Mouse (Mus musculus): ENCODE data around the gene Sept9. TPM values are rescaled to one million over a fixed set of nuclear protein-coding genes. Genes with fewer than 3 reads are reported as not detected.

Sept9 gene
- polyA plus RNA-seq, 1 experiment from 2014 or later, result 50.6 TPM

DNA sequence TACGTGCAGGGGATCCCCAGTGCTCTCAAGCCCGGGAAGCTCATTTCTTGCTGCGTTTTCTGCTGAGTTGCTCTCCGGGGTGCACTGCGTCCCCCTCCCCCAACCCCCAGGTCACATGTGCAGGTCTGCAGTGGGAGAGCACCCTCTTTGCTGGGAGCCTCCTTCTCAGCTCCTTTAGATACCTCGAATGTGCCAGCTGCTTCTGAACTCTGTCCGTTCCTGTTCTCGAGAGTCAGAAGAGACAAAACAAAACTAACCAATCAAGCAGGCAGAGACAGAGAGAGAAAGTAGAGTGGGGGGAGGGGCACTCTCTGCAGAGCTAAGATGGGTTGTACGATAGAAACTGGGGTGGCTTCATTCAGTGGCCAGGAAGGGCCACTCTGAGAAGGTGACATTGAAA lies 195.8 kb downstream of the Sept9 start:
- no peak overlapping the region for H3K4me3 ChIP-seq
- no peak for ATAC-seq (replicated peaks; ENCODE audit: insufficient number of reproducible peaks, insufficient read depth, low FRiP score, low read depth)
- 8% methylated on average over 9 of the region's 9 CpGs for WGBS
- peaks cover 68% of the 10 kb centered on the region for H3K27me3 ChIP-seq
- H3K9ac ChIP-seq, result no peak overlapping the region
- H3K4me1 ChIP-seq (replicated peaks), result peaks cover 20% of the 10 kb centered on the region
- H3K27ac ChIP-seq, result no peak overlapping the region
- no peaks in the 10 kb centered on the region for H3K36me3 ChIP-seq
- no peaks in the 10 kb centered on the region for H3K9me3 ChIP-seq (replicated peaks)
- 0 out of 2 replicates have a peak overlapping the region, but pooled peaks have one; percentile 1 for H3K4me2 ChIP-seq

DNA sequence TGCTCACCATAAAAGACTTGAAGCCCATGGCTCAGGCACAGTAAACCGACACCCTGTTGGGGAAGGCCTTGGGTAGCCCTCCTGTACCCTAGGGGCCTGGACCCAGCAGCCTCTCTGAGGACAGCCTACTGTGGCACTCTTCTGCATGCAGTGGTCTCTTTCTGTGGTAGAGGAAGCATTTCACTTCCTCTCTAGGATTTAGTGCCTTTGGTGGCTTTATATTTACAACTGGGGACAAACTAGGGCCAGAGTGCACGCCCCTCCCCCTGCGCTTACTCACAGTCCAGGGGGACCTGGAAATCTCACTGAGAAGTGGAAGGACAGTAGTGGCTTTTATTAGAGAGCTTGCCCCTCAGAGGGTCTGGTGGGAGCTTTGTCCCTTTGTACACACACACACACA lies 197.5 kb downstream of the Sept9 start:
- H3K9ac ChIP-seq, result no peak overlapping the region
- H3K9me3 ChIP-seq (replicated peaks), result no peaks in the 10 kb centered on the region
- no peak overlapping the region for H3K4me3 ChIP-seq
- peaks cover 11% of the 10 kb centered on the region for H3K4me1 ChIP-seq (replicated peaks)
- no peak for ATAC-seq (replicated peaks; ENCODE audit: insufficient number of reproducible peaks, insufficient read depth, low FRiP score, low read depth)
- no peaks in the 10 kb centered on the region for H3K36me3 ChIP-seq
- WGBS, result 80% methylated on average over 3 of the region's 3 CpGs
- H3K4me2 ChIP-seq, result no peak overlapping the region
- no peak overlapping the region for H3K27ac ChIP-seq
- peaks cover 75% of the 10 kb centered on the region for H3K27me3 ChIP-seq

DNA sequence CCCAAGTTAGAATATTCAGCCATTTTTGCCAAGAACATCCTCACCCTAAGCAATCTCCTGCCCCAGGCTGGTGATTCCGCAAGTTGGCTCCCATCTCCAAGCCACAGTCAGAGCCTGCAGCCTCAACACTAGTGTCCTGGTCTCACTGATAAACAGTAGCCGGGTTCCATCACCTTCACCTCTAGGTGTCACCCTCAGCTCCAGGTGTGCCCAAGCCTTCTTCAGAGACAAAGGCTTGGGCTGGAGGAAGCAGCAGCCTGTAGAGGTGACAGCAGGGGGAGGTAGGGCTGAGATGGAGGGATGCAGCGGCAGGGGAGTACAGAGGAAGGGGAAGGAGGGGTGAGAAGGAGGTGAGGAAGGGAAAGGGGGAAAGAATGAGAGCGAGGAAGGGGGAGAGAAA lies 198.3 kb downstream of the Sept9 start:
- H3K27ac ChIP-seq, result no peak overlapping the region
- no peak for ATAC-seq (replicated peaks; ENCODE audit: insufficient number of reproducible peaks, insufficient read depth, low FRiP score, low read depth)
- no peak overlapping the region for H3K4me3 ChIP-seq
- no peak overlapping the region for H3K4me2 ChIP-seq
- H3K9me3 ChIP-seq (replicated peaks), result no peaks in the 10 kb centered on the region
- peaks cover 11% of the 10 kb centered on the region for H3K4me1 ChIP-seq (replicated peaks)
- no peak overlapping the region for H3K9ac ChIP-seq
- WGBS, result 20% methylated on average over 4 of the region's 4 CpGs
- H3K36me3 ChIP-seq, result no peaks in the 10 kb centered on the region
- H3K27me3 ChIP-seq, result peaks cover 83% of the 10 kb centered on the region

DNA sequence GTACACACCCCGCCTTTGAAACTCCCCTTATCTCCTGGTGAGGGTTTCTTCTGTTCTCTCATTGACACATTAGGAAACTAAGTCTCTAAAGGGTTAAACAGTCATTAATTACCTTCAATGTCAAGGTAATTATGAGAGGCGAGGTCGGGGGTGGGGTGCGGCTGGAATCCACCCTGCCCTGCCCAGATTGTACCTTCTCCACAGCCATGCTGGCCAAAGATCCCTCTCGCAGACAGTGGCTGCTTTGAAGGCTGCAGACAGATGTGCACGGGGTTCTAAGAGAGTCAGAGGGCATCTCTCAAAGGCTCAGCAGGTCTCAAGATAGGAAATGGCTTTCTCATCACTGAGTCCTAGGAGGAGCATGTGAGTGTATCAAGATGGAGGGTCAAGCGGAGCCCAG lies 198.7 kb downstream of the Sept9 start:
- WGBS, result 39% methylated on average over 7 of the region's 7 CpGs
- Histone ChIP-seq H3K27me3 (peaks cover 84% of the 10 kb centered on the region), H3K4me3 (no peak overlapping the region), H3K4me2 (no peak overlapping the region), H3K36me3 (no peaks in the 10 kb centered on the region), H3K9ac (no peak overlapping the region), H3K9me3 (replicated peaks) (no peaks in the 10 kb centered on the region), H3K4me1 (replicated peaks) (peaks cover 11% of the 10 kb centered on the region), H3K27ac (no peak overlapping the region)
- no peak for ATAC-seq (replicated peaks; ENCODE audit: insufficient number of reproducible peaks, insufficient read depth, low FRiP score, low read depth)

DNA sequence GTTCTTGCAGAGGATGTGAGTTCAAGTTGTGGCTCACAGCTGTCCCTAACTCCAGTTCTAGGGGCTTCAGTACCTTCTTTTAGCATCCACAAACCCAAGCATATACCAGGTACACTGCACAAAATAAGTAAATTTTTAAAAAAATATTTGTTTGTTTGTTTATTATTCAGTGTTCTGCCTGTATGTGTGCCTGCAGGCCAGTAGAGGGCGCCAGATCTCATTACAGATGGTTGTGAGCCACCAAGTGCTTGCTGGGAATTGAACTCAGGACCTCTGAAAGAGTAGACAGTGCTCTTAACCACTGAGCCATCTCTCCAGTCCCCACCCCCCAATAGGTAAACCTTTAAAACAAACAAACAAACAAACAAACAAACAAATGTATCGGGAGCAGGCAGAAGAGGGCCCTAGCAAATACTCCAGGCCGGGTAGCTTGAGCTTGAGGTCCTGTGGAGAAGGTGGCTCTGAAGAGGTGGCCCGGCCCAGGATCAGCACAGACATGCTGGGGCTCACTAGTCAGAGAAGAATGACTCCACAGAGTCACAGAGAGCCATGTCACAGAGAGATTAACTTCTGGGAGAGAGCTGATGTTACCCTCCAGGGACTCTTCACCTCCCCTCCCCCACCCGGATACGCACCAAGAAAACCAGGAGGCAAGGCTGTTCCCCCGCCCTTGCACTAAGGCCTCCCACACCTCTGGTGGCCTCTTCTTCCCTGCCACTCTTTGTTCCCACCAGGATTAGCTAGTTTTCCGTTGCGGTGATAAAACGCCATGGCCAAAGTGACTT lies 202.3 kb downstream of the Sept9 start:
- Histone ChIP-seq H3K9ac (no peak overlapping the region), H3K4me2 (no peak overlapping the region), H3K27me3 (peaks cover 79% of the 10 kb centered on the region), H3K4me1 (replicated peaks) (peaks cover under 1% of the 10 kb centered on the region; the same call in 1 of the 2 replicates), H3K4me3 (no peak overlapping the region), H3K36me3 (no peaks in the 10 kb centered on the region), H3K27ac (no peak overlapping the region), H3K9me3 (replicated peaks) (no peaks in the 10 kb centered on the region)
- WGBS, result 82% methylated on average over 10 of the region's 10 CpGs
- ATAC-seq (replicated peaks; ENCODE audit: insufficient number of reproducible peaks, insufficient read depth, low FRiP score, low read depth), result no peak

DNA sequence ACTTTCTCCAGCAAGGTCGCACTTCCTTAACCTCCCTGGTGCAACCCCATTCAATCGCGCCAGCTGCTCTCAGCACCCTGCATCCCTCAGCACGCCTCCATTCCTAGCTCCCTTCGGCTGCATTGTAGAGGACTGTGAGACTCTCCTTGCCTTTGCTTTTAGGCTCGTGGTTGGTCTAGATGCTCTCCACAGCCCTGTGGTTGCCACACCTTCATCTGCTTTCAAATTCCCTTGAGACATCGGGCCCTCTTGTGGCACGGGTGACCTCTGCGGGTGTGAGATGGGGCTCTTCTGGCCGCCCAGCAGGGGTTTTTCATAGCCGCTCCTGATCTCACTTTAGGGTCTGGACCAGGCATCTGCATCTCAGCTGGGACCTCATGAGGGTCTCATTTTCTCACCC lies 203.1 kb downstream of the Sept9 start:
- no peak overlapping the region for H3K4me2 ChIP-seq
- 63% methylated on average over 11 of the region's 11 CpGs for whole genome bisulfite sequencing
- no peak for ATAC-seq (replicated peaks; ENCODE audit: insufficient number of reproducible peaks, insufficient read depth, low FRiP score, low read depth)

DNA sequence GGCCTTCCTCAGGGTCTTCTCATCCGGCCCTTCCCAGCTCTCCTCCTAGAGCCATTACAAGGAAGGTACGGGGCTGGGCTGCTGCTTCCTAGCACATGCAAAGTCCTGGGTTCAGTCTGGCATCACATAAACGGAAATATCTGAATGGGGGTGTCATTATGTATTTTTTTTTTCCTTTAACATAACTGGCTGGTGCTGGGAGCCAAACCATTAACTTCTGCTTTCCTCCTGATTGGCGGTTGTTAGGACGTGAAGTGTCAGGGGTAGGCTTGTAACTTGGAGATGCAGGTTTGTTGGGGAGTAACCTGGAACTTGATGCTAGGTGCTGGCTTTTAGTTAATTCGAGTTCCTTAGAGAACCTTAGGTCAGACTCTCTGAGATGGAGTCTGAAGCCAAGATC lies 203.6 kb downstream of the Sept9 start:
- Histone ChIP-seq H3K4me2 (no peak overlapping the region), H3K36me3 (no peaks in the 10 kb centered on the region), H3K4me1 (replicated peaks) (peaks cover 14% of the 10 kb centered on the region), H3K27ac (no peak overlapping the region), H3K9me3 (replicated peaks) (no peaks in the 10 kb centered on the region), H3K4me3 (no peak overlapping the region), H3K27me3 (peaks cover 66% of the 10 kb centered on the region), H3K9ac (no peak overlapping the region)
- ATAC-seq (replicated peaks; ENCODE audit: insufficient number of reproducible peaks, insufficient read depth, low FRiP score, low read depth), result no peak
- WGBS, result 80% methylated on average over 6 of the region's 6 CpGs

More for the DNA sequence above, 203.1 kb downstream of the Sept9 start:
- H3K9ac ChIP-seq, result no peak overlapping the region
- H3K4me1 ChIP-seq (replicated peaks), result peaks cover 8% of the 10 kb centered on the region
- no peak overlapping the region for H3K4me3 ChIP-seq
- peaks cover 72% of the 10 kb centered on the region for H3K27me3 ChIP-seq
- H3K27ac ChIP-seq, result no peak overlapping the region
- H3K9me3 ChIP-seq (replicated peaks), result no peaks in the 10 kb centered on the region
- no peaks in the 10 kb centered on the region for H3K36me3 ChIP-seq

DNA sequence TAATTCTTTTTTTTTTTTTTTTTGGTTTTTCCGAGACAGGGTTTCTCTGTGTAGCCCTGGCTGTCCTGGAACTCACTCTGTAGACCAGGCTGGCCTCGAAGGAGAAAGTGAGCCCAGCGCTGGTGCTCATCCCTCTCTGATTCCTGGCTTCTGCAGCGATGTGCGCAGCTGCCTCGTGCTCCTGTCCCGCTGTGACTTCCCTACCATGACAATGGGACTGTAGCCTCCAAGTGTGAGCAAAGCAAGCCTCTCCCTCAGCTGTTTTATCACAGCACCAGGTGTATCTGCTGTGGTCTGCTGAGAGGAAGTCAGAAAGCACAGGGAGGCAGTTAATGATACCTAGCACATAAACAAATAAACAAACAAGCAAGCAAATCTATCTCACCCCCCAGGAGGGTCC lies 204.3 kb downstream of the Sept9 start:
- Histone ChIP-seq H3K9me3 (replicated peaks) (no peaks in the 10 kb centered on the region), H3K4me1 (replicated peaks) (peaks cover 20% of the 10 kb centered on the region), H3K27ac (no peak overlapping the region), H3K27me3 (peaks cover 65% of the 10 kb centered on the region), H3K4me2 (no peak overlapping the region), H3K36me3 (no peaks in the 10 kb centered on the region), H3K9ac (no peak overlapping the region), H3K4me3 (no peak overlapping the region)
- no peak for ATAC-seq (replicated peaks; ENCODE audit: insufficient number of reproducible peaks, insufficient read depth, low FRiP score, low read depth)
- WGBS, result 49% methylated on average over 7 of the region's 7 CpGs

DNA sequence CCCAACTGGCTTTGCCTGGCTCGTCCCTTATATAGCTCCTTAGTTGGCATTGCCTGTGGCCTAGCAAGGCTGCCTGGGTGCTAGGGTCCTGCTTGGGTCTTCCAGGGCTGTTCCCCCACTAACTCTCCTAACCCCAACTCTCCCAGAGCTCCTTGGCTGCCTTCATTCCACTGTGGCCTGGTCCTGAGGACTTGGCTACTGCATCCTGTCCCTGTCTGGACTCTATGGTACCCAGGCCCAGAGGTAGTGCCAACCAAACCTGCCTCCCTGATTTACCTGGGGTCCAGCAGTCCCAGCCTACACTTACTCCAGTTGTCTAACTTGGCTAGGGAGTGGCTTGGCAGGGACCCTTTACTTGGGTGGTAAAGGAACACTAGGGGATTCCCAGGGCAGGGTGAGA lies 207.2 kb downstream of the Sept9 start:
- ATAC-seq (replicated peaks; ENCODE audit: insufficient number of reproducible peaks, insufficient read depth, low FRiP score, low read depth), result no peak

DNA sequence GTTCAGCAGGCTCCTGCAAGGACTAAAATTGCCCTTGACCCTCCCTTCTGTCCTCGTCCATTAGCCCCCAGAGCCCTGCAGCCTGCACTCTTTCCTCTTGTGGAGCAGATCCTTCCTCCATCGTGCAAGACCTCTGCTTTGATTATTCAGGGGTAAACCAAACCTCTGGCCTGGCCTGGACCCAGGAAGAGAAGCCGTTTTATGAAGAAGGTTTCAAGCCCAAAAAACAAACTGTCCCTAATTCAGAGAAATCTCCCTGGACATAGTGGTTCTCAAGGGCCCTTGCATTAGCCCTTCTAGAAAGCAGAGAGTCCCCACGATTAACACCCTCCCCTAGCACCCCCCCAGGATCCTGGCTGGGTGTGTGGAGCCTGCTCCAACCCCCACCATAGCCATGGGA lies 207.7 kb downstream of the Sept9 start:
- Histone ChIP-seq H3K9ac (0 out of 2 replicates have a peak overlapping the region, but pooled peaks have one; percentile 1), H3K4me3 (peak overlapping the region; percentile 36), H3K27me3 (peaks cover 64% of the 10 kb centered on the region), H3K36me3 (no peaks in the 10 kb centered on the region), H3K4me1 (replicated peaks) (peaks cover 25% of the 10 kb centered on the region), H3K9me3 (replicated peaks) (no peaks in the 10 kb centered on the region), H3K4me2 (peak overlapping the region; percentile 64), H3K27ac (no peak overlapping the region)
- no peak for ATAC-seq (replicated peaks; ENCODE audit: insufficient number of reproducible peaks, insufficient read depth, low FRiP score, low read depth)
- WGBS, result 26% methylated on average over 4 of the region's 4 CpGs

More for the DNA sequence above, 207.2 kb downstream of the Sept9 start:
- H3K4me2 ChIP-seq, result no peak overlapping the region
- H3K4me3 ChIP-seq, result no peak overlapping the region
- no peaks in the 10 kb centered on the region for H3K9me3 ChIP-seq (replicated peaks)
- no peak overlapping the region for H3K9ac ChIP-seq
- peaks cover 64% of the 10 kb centered on the region for H3K27me3 ChIP-seq
- no peak overlapping the region for H3K27ac ChIP-seq
- H3K4me1 ChIP-seq (replicated peaks), result peaks cover 25% of the 10 kb centered on the region
- H3K36me3 ChIP-seq, result no peaks in the 10 kb centered on the region
- 81% methylated on average over 1 of the region's 1 CpGs for WGBS

DNA sequence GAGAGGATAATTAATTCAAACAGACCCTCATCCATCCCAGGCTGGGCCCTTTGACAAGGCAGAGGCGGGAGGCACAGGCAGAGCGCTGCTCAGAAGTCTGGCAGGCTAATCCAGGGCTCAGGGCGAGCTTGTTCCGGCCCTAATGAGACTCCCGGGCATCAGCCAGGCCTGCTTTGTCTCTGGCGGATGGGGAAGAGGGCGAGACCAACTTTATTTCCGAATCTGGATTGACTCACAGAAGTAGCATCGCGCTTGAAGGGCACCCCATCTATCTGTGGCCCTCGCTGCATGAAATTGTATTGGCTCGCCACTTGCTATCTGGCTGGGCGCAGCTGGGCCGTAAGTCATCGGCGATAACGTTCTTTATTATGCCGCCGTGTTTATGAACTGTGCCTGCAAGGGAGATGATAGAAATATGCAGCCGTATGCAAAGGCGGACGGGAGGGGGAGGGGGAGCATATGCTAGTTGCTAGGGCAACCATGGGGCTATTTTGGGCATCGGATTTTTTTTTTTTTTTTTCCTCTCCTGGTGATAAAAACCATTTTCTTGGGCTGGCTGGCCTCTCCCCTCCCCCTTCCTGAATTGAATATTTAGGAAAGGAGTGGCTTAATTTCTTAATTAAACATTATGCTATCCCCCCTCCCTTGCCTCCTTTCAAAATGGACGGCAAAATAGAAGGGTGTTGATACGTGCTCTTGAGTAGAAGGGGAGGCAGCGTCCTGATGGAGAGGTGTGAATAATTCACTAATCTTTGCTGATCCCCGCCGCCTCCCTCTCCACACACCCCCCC lies 208.4 kb downstream of the Sept9 start:
- Histone ChIP-seq H3K36me3 (no peaks in the 10 kb centered on the region), H3K9ac (0 out of 2 replicates have a peak overlapping the region, but pooled peaks have one; percentile 1), H3K4me2 (peak overlapping the region; percentile 64), H3K27me3 (peaks cover 64% of the 10 kb centered on the region), H3K4me1 (replicated peaks) (peaks cover 25% of the 10 kb centered on the region), H3K4me3 (peak overlapping the region; percentile 36), H3K9me3 (replicated peaks) (no peaks in the 10 kb centered on the region), H3K27ac (no peak overlapping the region)
- 1% methylated on average over 28 of the region's 28 CpGs for WGBS
- ATAC-seq (replicated peaks; ENCODE audit: insufficient number of reproducible peaks, insufficient read depth, low FRiP score, low read depth), result peak; percentile 45; the same call in 1 of the 2 replicates
